Mouse (Mus musculus): ENCODE data around the gene Olfr295.

Gene Olfr295

GRCm38 (mm10) chr7:86583562-86583961 is at the start of gene Olfr295:
Olfr295 (plus strand) TSS chr7:86583862.
- no peak for DNase-seq (ENCODE audit: low spot score in 2 of 2)

DNA sequence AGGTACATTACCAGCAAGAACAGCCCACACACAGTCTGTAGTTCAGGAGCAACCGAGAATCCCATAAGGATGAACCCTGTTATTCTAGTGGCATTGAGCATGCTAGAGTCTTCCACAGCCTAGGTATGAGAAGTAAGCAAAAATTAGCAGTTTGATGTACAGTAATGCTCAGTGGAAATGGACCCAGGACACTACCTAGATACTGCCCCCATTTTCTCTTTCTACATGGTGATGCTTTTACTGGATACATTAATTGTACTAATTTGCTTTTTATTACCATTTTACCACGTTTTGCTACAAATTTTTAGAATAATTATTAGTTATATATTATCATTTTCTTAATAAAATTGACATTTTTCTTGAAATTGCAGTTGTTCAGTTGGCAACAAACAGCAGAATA is 32.9 kb downstream of the Olfr295 start, which contains the start of gene Olfr294:
TSS of gene Olfr294 (minus strand) at position 101 of the 400 bp plus-strand sequence.
- no peak for DNase-seq (ENCODE audit: low spot score in 2 of 2)
